Mouse (Mus musculus) left cerebral cortex, postnatal 10 days (tissue): ENCODE measurements around the gene Tusc2. TPM values are rescaled to one million over a fixed set of nuclear protein-coding genes. Genes with fewer than 3 reads are reported as not detected.

ENCODE experiments used
- DNase-seq, 2 experiments: peaks; one replicate each; pipeline ENCODE4 v3.0.0; 2021 to 2022; ENCODE audit warnings: low spot score in 2 of 2, mixed read lengths in 1 of 2; ENCODE audit errors: extremely low spot score in 1 of 2
- intact Hi-C: fragments of 180-260 bp; cut with DNase I; formaldehyde crosslinking; loops from one replicate; pipeline ENCODE4 v1.15.1; 2025
- total RNA-seq, 2 experiments: library from RNA; stranded (reverse); gene quantifications; 2 replicates each; pipeline ENCODE4 v1.2.3; 2021

The Tusc2 gene
- total RNA-seq, 2 experiments from 2014 or later = 71.6 to 76.6 TPM

GRCm38 (mm10) chr9:107580501-107581317 lies 17.7 kb downstream of the Tusc2 start, which contains the start of gene Hyal3:
Gene Hyal3 (plus strand): TSS chr9:107580818.
- intact Hi-C loops = no loop called here
- DNase-seq = peak; percentile 87 to 94

- intact Hi-C loops = no loop called here
- DNase-seq = no peak
Observed at GRCm38 (mm10) chr9:107581584-107581983, 18.5 kb downstream of the Tusc2 start.

GRCm38 (mm10) chr9:107582509-107583062 lies 19.5 kb downstream of the Tusc2 start:
- intact Hi-C loops = no loop called here
- no peak for DNase-seq

GRCm38 (mm10) chr9:107583174-107583573 lies 20.1 kb downstream of the Tusc2 start:
- intact Hi-C loops = no loop called here
- DNase-seq = no peak

- no peak for DNase-seq
Observed at GRCm38 (mm10) chr9:107586504-107586903, 23.4 kb downstream of the Tusc2 start.

GRCm38 (mm10) chr9:107586974-107587832 lies 24.1 kb downstream of the Tusc2 start, which contains the start of gene Ifrd2:
Gene Ifrd2 (plus strand): TSS chr9:107587642.
- intact Hi-C loops = no loop called here
- DNase-seq = peak; percentile 98

More at GRCm38 (mm10) chr9:107586504-107586903, 23.4 kb downstream of the Tusc2 start:
- intact Hi-C loops = no loop called here

GRCm38 (mm10) chr9:107587833-107588639 lies 25.0 kb downstream of the Tusc2 start:
- intact Hi-C loops = no loop called here
- peak in 1 of 2 experiments; percentile 68 for DNase-seq

- intact Hi-C loops = no loop called here
Observed at GRCm38 (mm10) chr9:107590058-107590772, 27.2 kb downstream of the Tusc2 start.

GRCm38 (mm10) chr9:107590773-107591060 lies 27.7 kb downstream of the Tusc2 start:
- intact Hi-C loops = no loop called here
- DNase-seq = no peak

More at GRCm38 (mm10) chr9:107590058-107590772, 27.2 kb downstream of the Tusc2 start:
- no peak for DNase-seq

- intact Hi-C loops = no loop called here
- no peak for DNase-seq
Observed at GRCm38 (mm10) chr9:107593101-107593976, 30.3 kb downstream of the Tusc2 start.

- DNase-seq = no peak
- intact Hi-C loops = no loop called here
Observed at GRCm38 (mm10) chr9:107594281-107595062, 31.4 kb downstream of the Tusc2 start.

GRCm38 (mm10) chr9:107596619-107597569 lies 33.8 kb downstream of the Tusc2 start:
- DNase-seq = no peak
- intact Hi-C loops = no loop called here

GRCm38 (mm10) chr9:107598385-107598784 lies 35.3 kb downstream of the Tusc2 start:
- intact Hi-C loops = no loop called here
- no peak for DNase-seq

GRCm38 (mm10) chr9:107599433-107599832 lies 36.4 kb downstream of the Tusc2 start:
- no peak for DNase-seq
- intact Hi-C loops = no loop called here

GRCm38 (mm10) chr9:107599842-107600241 lies 36.8 kb downstream of the Tusc2 start:
- DNase-seq = no peak
- intact Hi-C loops = loop anchor here (5.0 kb wide), 1 partner anchor 77 kb away; the partner anchor contains the start of gene Gnat1
